Mouse (Mus musculus) ovary, adult 18-20 months (tissue): ENCODE results near the gene Gimap8.
"Not testable (repeated sequence)": the region's sequence is repeated elsewhere in the genome, so short reads cannot be mapped to it uniquely, and the experiment has no call there.

ENCODE experiments used
- DNase-seq: peaks from one replicate; pipeline ENCODE4 v3.0.0; 2022; ENCODE audit warnings: low spot score, mixed read lengths

Gimap8 gene

DNA sequence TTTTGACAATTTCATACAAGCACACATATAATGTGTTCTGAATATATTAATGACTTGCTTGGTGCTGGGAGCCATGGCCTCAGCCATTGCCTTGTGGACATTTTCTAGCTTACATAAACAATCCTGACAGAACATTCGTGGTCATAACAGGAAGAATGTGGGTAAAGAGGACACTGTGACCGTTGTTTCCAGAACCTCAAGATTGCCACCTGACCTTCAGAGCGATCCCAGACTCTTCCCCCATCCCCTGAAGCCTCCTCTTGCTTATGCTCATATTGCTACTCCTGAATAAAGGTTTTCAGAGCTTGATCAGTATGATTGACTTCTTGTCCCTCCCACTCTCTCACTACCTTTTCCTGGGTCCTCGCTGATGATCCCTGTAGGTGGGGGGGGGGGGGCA lies 31.4 kb downstream of the Gimap8 start:
- no peak for DNase-seq

DNA sequence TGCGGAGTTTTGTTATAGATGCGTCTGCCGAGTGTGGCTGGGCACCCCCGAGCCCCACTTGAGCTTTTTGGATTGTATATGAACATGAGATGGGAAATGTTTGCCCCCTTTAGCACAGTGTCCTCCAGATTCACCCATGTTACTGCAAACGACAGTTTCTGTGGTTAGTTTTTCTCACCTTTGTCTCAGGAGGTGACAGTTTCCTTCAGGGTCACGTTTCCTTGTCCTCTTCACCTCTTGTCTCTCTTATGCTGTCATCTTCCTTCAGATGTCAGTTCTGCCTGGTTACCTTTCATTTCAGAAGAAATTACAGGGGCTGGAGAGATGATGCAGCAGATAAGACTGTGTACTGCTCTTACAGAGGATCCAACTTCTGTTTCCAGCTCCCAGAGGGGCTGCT lies 32.7 kb downstream of the Gimap8 start:
- no peak for DNase-seq

DNA sequence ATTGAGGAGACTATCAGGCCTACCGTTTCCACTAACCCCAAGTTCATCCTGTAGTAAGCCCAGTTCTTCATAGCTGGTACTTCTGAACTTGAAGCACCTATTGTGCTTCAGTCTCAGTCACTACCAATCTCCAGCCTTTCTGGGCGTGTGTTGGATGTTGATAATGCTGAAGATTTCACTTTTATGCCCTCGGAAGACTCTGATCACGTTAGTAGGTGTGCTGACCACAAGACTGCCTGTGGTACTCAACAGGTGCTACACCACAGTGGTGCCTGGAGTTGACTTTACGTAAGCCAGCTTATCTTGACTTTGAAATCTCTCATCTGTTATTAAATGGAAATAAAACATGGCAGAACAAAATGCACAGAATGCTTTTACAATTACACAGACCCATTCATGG lies 33.4 kb downstream of the Gimap8 start:
- no peak for DNase-seq

DNA sequence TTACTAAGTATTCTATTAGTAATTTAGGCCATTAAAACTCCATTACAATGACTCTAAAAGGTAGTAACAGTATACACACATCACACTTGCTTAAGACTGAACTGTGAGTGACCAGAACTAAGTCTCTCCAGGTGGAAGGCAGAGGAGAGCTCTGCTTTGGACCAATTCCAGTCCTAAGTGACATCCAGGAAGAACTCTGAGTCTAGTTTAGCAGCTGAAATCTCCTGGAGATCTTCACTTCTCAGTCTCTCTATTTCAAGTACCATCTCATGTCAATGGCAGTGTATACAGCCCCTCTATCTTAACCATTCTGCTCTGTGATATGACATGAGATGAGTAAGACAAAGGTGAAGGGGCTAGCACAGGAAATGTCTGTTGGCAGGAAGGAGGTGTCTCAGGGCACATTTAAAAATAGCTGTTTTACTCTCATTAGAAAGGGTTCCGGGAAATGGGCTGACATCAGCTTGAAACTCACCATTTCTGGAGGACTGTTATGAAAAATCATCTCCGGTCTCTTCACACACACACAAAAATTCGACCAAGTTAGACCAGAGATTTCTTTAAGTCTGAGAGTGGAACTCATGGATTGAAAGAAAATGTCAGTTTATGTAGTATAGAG lies 34.5 kb downstream of the Gimap8 start:
- DNase-seq = no peak

DNA sequence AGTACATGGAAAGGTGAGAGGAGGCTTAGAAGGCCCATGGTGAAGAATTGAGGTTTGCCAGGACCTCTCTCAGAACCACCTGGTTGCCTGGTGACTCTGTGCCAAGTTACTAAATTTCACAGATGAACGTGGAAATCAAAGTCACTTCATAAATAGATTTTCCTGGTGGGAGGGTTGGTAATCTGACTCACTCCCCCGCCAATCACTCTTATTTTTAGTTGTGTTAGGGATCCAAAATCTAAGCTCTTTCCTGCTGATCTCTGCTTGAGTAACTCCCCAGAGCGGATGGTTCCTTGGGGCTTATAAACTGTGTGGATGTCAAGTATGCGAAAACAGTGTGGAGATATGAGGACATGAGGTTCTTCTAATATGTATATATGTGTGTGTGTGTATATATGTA lies 35.2 kb downstream of the Gimap8 start:
- DNase-seq = no peak

- not testable (repeated sequence) for DNase-seq
Observed at GRCm38 (mm10) chr6:48683263-48683821, 36.3 kb downstream of the Gimap8 start.

- no peak for DNase-seq
Observed at GRCm38 (mm10) chr6:48684319-48684718, 37.3 kb downstream of the Gimap8 start, which contains the start of gene Gimap4. Gene Gimap4 (plus strand): TSS chr6:48684549.

DNA sequence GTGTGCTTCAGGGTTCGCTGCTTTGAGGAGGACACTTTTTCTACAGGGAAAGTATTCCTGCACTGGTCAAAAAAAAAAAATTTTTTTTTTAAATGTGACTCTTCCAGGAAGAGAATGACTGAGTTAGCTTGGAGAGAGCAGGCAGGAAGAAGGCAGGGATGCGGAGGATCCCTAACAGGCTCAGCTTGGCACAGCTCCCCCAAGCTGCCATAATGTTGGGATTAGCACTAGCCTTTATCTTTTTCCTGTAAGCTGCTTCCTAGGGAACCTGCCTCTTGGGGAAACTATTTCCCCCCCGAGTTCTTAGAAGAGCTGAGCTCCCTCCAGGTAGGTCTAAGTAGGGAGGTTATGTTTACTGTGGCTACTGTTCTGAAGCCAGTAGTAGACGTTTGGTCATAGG lies 37.8 kb downstream of the Gimap8 start:
- DNase-seq = no peak

GRCm38 (mm10) chr6:48685251-48685650 lies 38.2 kb downstream of the Gimap8 start:
- DNase-seq = no peak

GRCm38 (mm10) chr6:48685694-48686665 lies 38.9 kb downstream of the Gimap8 start:
- DNase-seq = no peak

- DNase-seq = no peak
Observed at GRCm38 (mm10) chr6:48687077-48687476, 40.0 kb downstream of the Gimap8 start.

DNA sequence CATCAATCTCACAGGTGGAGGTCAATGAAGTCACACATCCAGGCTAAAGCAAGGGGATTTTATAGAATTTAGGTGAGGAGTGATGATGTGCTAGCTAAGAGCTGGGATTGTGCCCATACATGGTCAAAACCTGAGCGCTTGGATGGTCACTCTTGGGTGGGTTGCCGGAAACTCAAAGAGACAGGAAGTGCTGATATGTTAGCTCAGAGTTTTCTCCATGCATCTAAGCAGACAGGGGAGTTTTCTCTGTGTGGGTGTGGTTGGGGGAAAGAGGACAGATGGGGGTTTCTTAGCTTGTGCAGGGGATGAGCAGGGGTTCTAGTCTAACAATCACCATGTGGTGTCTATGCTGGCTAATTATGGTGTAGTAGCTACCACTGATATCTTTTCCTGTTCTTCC lies 42.3 kb downstream of the Gimap8 start:
- DNase-seq = no peak

DNA sequence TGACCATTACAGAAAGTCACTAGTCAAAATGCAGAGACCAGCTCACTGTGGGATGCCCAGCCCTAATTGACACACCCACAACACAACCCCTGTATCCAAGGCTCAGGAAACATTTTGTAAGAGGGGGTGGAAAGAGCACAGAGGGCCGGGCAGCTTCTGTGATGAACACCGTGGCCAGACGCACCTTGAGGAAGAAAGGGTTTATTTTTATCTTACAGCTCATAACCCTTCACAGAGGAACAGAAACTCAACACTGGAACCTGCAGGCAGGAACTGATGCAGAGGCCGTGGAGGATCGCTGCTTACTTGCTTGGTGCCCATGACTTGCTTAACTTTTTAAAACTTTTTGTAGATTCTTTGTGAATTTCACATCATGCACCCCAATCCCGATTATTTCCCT lies 45.9 kb downstream of the Gimap8 start:
- no peak for DNase-seq

DNA sequence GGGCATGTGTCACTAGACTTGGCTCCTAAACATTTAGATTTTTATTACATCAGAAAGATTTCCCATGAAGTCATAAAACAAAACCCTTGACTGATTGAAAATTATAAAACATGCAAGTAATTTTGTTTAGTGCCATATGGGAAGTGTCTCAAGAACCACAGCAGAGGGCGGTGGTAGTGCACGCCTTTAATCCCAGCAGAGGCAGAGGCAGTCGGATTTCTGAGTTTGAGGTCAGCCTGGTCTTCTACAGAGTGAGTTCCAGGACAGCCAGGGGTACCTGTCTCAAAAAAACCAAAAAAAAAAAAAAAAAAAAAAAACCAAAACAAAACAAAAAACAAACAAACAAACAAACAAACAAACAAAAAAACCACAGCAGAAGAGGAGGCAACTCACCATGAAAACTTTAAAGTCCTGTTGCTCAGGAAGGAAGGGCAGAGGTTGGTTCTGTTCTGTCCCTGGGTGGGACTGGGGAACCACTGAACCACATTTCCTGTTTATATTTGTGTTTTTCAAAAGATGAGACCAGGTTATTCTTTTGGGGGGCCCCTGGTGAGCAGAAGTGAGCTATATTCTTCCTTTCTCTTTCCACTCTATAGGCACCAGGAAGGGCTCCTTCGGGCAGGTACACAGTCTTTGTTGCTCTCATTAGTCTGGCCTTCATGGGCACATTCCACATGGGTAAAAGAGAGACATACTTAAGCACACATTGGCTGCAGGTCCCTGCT lies 50.0 kb downstream of the Gimap8 start:
- DNase-seq = no peak

DNA sequence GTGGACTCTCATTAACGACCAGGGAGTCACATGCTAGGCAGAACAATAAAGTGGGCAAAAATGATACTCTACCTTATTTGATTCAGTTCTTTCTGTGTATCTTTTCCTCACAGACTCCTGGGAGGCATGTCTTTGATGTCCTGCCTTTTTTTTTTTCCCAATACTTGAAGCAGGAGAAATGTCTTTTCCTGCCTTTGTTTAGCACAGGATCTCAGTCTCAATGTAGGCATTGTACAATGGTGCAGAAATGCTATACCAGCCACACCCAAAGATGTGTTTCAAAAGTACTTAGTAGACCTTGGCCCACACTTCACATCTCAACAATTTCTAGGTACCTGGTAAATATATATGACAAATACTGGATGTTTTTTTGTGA lies 50.5 kb downstream of the Gimap8 start:
- DNase-seq = no peak

GRCm38 (mm10) chr6:48698066-48698856 lies 51.2 kb downstream of the Gimap8 start:
- DNase-seq = no peak

- no peak for DNase-seq
Observed at GRCm38 (mm10) chr6:48698888-48699287, 51.9 kb downstream of the Gimap8 start.

GRCm38 (mm10) chr6:48700251-48701075 lies 53.4 kb downstream of the Gimap8 start:
- DNase-seq = no peak

GRCm38 (mm10) chr6:48702146-48702545 lies 55.1 kb downstream of the Gimap8 start:
- DNase-seq = no peak

DNA sequence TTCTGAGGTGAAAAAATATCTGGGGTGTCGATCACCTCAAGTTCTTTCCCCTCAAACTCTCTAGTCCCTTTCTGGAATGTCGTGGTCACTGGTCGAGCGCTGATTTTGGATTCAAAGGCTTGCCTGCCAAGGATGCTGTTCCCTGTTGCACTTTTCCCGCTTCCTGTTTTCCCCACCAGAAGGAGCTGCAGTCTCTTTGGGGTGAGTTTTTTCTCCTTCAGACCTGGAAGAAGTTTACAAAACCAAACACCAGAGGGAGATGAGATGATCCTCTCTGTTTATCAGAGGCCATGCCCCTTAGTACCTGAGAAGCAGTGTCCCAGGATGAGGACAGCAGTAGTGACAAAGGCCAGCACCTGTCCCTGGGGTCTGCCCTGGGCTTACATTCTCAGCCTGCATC lies 55.6 kb downstream of the Gimap8 start:
- DNase-seq = no peak

- DNase-seq = no peak
Observed at GRCm38 (mm10) chr6:48704146-48704545, 57.1 kb downstream of the Gimap8 start.
